9 mouse cellular contexts compared by ENCODE assay signal in genomic region chr19:22905066-22905482, GRCm38 (mm10).
DNase-seq lines count a peak whose midpoint lies in the region; TF ChIP-seq lines count a peak whose summit lies in the region.
"Had no signal": no experiment of that assay in that cellular context is flagged by ENCODE, and none has a peak within 500 bp of the region (broad histone marks: within the 10 kb centered on the region; RNA-seq: fewer than 3 reads in every experiment).

No protein-coding gene starts in this region.

- H3K4me3 ChIP-seq in lung, adult 2 months (replicated peaks; ENCODE audit: extremely low read depth, low read depth, low read length), result no peak overlapping the region
- H3K4me3 ChIP-seq: neural tube, embryonic 13.5 days had no signal

- DNase-seq in adrenal gland, postnatal 10 days, result peak; percentile 38
- DNase-seq in adrenal gland, postnatal 4 days (ENCODE audit: low spot score in 2 of 2), result no peak
- DNase-seq in cerebellum, adult 8-10 months, result peak; percentile 83
- peak; percentile 54 to 71 for DNase-seq in heart, adult 9 months (ENCODE audit: low spot score in 2 of 2)
- DNase-seq in left cerebral cortex, adult 11 months (ENCODE audit: low spot score), result peak; percentile 53
- peak; percentile 67 for DNase-seq in telencephalon, adult 2 months (ENCODE audit: low read depth, low spot score)
- DNase-seq in natural killer cell, adult 2 months (ENCODE audit: low spot score in 2 of 2), result no peak
- DNase-seq in lung, adult 2 months, result no peak

- no peaks in the 10 kb centered on the region for H3K4me1 ChIP-seq in lung, adult 2 months (ENCODE audit: control insufficient read depth, insufficient read depth, low read length)
- H3K4me1 ChIP-seq: neural tube, embryonic 13.5 days had no signal

- TF ChIP-seq CTCF in lung, adult 2 months (IDR thresholded peaks at IDR 0.05; ENCODE audit: insufficient read depth, low read length), result no peak

- no peak for TF ChIP-seq POLR2A in lung, adult 2 months (IDR thresholded peaks at IDR 0.05; ENCODE audit: borderline replicate concordance, extremely low read depth, low read depth, low read length)

- WGBS in lung, adult 2 months, result 71% methylated on average over 11 of the region's 11 CpGs

Comparison
In these comparisons a context has a peak if more than half of its experiments do, and no peak if none do; other contexts are left out.
1. DNase-seq: peak in adrenal gland, postnatal 10 days (single experiment), cerebellum, adult 8-10 months (single experiment), heart, adult 9 months (2 of 2), left cerebral cortex, adult 11 months (single experiment) and telencephalon, adult 2 months (single experiment); none in adrenal gland, postnatal 4 days (0 of 2), natural killer cell, adult 2 months (0 of 2) and lung, adult 2 months (single experiment).